Mouse (Mus musculus): ENCODE data around the gene Dennd1b. TPM values are rescaled to one million over a fixed set of nuclear protein-coding genes. Genes with fewer than 3 reads are reported as not detected.

The Dennd1b gene
- total RNA-seq, 1 experiment = 17.6 TPM

- in situ Hi-C loops (cut with MboI; ENCODE audit: low sequenced_read_pairs in 2 of 2, unreplicated experiment in 2 of 2) = no loop called here
- no peak for DNase-seq (ENCODE audit: low read depth, low spot score)
- H3K27ac ChIP-seq (ENCODE audit: insufficient read depth, low read depth, low read length, poor library complexity, severe bottlenecking) = no peak overlapping the region
Measured at GRCm38 (mm10) chr1:139015118-139015788, 52.0 kb downstream of the Dennd1b start.

GRCm38 (mm10) chr1:139021298-139021697, 58.1 kb downstream of the Dennd1b start:
- Histone ChIP-seq H3K9me3 (ENCODE audit: control insufficient read depth, insufficient read depth, low read depth, low read length) (no peaks in the 10 kb centered on the region), H3K27ac (ENCODE audit: insufficient read depth, low read depth, low read length, poor library complexity, severe bottlenecking) (no peak overlapping the region), H3K36me3 (ENCODE audit: control insufficient read depth, insufficient read depth, low read length, poor library complexity, severe bottlenecking) (no peaks in the 10 kb centered on the region), H3K9ac (ENCODE audit: insufficient read depth, low read depth, low read length, poor library complexity, severe bottlenecking) (no peak overlapping the region), H3K4me1 (ENCODE audit: control insufficient read depth in 2 of 2, insufficient read depth in 2 of 2, low read length in 2 of 2, poor library complexity in 1 of 2) (no peaks in the 10 kb centered on the region), H3K4me3 (ENCODE audit: insufficient read depth in 1 of 2, low read depth in 1 of 2, low read length in 2 of 2, poor library complexity in 1 of 2, severe bottlenecking in 1 of 2) (no peak overlapping the region)
- no peak for TF ChIP-seq ZNF384 (IDR thresholded peaks at IDR 0.05; ENCODE audit: low read depth, low read length)
- no peak for TF ChIP-seq ZC3H11A (IDR thresholded peaks at IDR 0.05; ENCODE audit: borderline replicate concordance, low read depth, low read length)
- TF ChIP-seq MAFK (IDR thresholded peaks at IDR 0.05; ENCODE audit: insufficient read depth, low read depth, low read length) = no peak
- TF ChIP-seq CHD2 (IDR thresholded peaks at IDR 0.05; ENCODE audit: low read depth, low read length) = no peak
- TF ChIP-seq HCFC1 (IDR thresholded peaks at IDR 0.05; ENCODE audit: borderline replicate concordance, insufficient read depth, low read length) = no peak
- in situ Hi-C loops (cut with MboI; ENCODE audit: low sequenced_read_pairs in 2 of 2, unreplicated experiment in 2 of 2) = no loop called here
- no peak for DNase-seq (ENCODE audit: low read depth, low spot score)

More at GRCm38 (mm10) chr1:139015118-139015788, 52.0 kb downstream of the Dennd1b start:
- no peak overlapping the region for H3K4me3 ChIP-seq (ENCODE audit: insufficient read depth in 1 of 2, low read depth in 1 of 2, low read length in 2 of 2, poor library complexity in 1 of 2, severe bottlenecking in 1 of 2)
- no peaks in the 10 kb centered on the region for H3K4me1 ChIP-seq (ENCODE audit: control insufficient read depth in 2 of 2, insufficient read depth in 2 of 2, low read length in 2 of 2, poor library complexity in 1 of 2)
- no peaks in the 10 kb centered on the region for H3K9me3 ChIP-seq (ENCODE audit: control insufficient read depth, insufficient read depth, low read depth, low read length)
- TF ChIP-seq CHD2 (IDR thresholded peaks at IDR 0.05; ENCODE audit: low read depth, low read length) (no peak), MAFK (IDR thresholded peaks at IDR 0.05; ENCODE audit: insufficient read depth, low read depth, low read length) (no peak), ZC3H11A (IDR thresholded peaks at IDR 0.05; ENCODE audit: borderline replicate concordance, low read depth, low read length) (no peak), ZNF384 (IDR thresholded peaks at IDR 0.05; ENCODE audit: low read depth, low read length) (no peak), HCFC1 (IDR thresholded peaks at IDR 0.05; ENCODE audit: borderline replicate concordance, insufficient read depth, low read length) (no peak)
- no peak overlapping the region for H3K9ac ChIP-seq (ENCODE audit: insufficient read depth, low read depth, low read length, poor library complexity, severe bottlenecking)
- no peaks in the 10 kb centered on the region for H3K36me3 ChIP-seq (ENCODE audit: control insufficient read depth, insufficient read depth, low read length, poor library complexity, severe bottlenecking)

GRCm38 (mm10) chr1:139025882-139026645, 62.8 kb downstream of the Dennd1b start:
- H3K9me3 ChIP-seq (ENCODE audit: control insufficient read depth, insufficient read depth, low read depth, low read length) = no peaks in the 10 kb centered on the region
- no peak for DNase-seq (ENCODE audit: low read depth, low spot score)
- no peak for TF ChIP-seq ZNF384 (IDR thresholded peaks at IDR 0.05; ENCODE audit: low read depth, low read length)
- TF ChIP-seq HCFC1 (IDR thresholded peaks at IDR 0.05; ENCODE audit: borderline replicate concordance, insufficient read depth, low read length) = no peak
- no peak for TF ChIP-seq CHD2 (IDR thresholded peaks at IDR 0.05; ENCODE audit: low read depth, low read length)
- TF ChIP-seq MAFK (IDR thresholded peaks at IDR 0.05; ENCODE audit: insufficient read depth, low read depth, low read length) = no peak
- H3K4me3 ChIP-seq (ENCODE audit: insufficient read depth in 1 of 2, low read depth in 1 of 2, low read length in 2 of 2, poor library complexity in 1 of 2, severe bottlenecking in 1 of 2) = no peak overlapping the region
- no peaks in the 10 kb centered on the region for H3K36me3 ChIP-seq (ENCODE audit: control insufficient read depth, insufficient read depth, low read length, poor library complexity, severe bottlenecking)
- in situ Hi-C loops (cut with MboI; ENCODE audit: low sequenced_read_pairs in 2 of 2, unreplicated experiment in 2 of 2) = no loop called here
- no peaks in the 10 kb centered on the region for H3K4me1 ChIP-seq (ENCODE audit: control insufficient read depth in 2 of 2, insufficient read depth in 2 of 2, low read length in 2 of 2, poor library complexity in 1 of 2)
- H3K27ac ChIP-seq (ENCODE audit: insufficient read depth, low read depth, low read length, poor library complexity, severe bottlenecking) = no peak overlapping the region
- H3K9ac ChIP-seq (ENCODE audit: insufficient read depth, low read depth, low read length, poor library complexity, severe bottlenecking) = no peak overlapping the region

- H3K9ac ChIP-seq (ENCODE audit: insufficient read depth, low read depth, low read length, poor library complexity, severe bottlenecking) = no peak overlapping the region
- H3K9me3 ChIP-seq (ENCODE audit: control insufficient read depth, insufficient read depth, low read depth, low read length) = no peaks in the 10 kb centered on the region
- TF ChIP-seq CHD2 (IDR thresholded peaks at IDR 0.05; ENCODE audit: low read depth, low read length) (no peak), ZNF384 (IDR thresholded peaks at IDR 0.05; ENCODE audit: low read depth, low read length) (no peak), ZC3H11A (IDR thresholded peaks at IDR 0.05; ENCODE audit: borderline replicate concordance, low read depth, low read length) (no peak), MAFK (IDR thresholded peaks at IDR 0.05; ENCODE audit: insufficient read depth, low read depth, low read length) (no peak), HCFC1 (IDR thresholded peaks at IDR 0.05; ENCODE audit: borderline replicate concordance, insufficient read depth, low read length) (no peak)
- no peaks in the 10 kb centered on the region for H3K4me1 ChIP-seq (ENCODE audit: control insufficient read depth in 2 of 2, insufficient read depth in 2 of 2, low read length in 2 of 2, poor library complexity in 1 of 2)
- no peak overlapping the region for H3K4me3 ChIP-seq (ENCODE audit: insufficient read depth in 1 of 2, low read depth in 1 of 2, low read length in 2 of 2, poor library complexity in 1 of 2, severe bottlenecking in 1 of 2)
- no peak for DNase-seq (ENCODE audit: low read depth, low spot score)
- in situ Hi-C loops (cut with MboI; ENCODE audit: low sequenced_read_pairs in 2 of 2, unreplicated experiment in 2 of 2) = no loop called here
- H3K27ac ChIP-seq (ENCODE audit: insufficient read depth, low read depth, low read length, poor library complexity, severe bottlenecking) = no peak overlapping the region
- H3K36me3 ChIP-seq (ENCODE audit: control insufficient read depth, insufficient read depth, low read length, poor library complexity, severe bottlenecking) = no peaks in the 10 kb centered on the region
Measured at GRCm38 (mm10) chr1:139029521-139029920, 66.3 kb downstream of the Dennd1b start.

Measured in ES-E14 (cell line).